Mouse (Mus musculus) thymus, postnatal 36 days (tissue): ENCODE measurements around the gene Zfp513.

Experiments
- DNase-seq, 2 experiments: peaks; one replicate each; pipeline ENCODE4 v3.0.0; 2022; ENCODE audit warnings: mixed read lengths in 2 of 2

The Zfp513 gene

DNA sequence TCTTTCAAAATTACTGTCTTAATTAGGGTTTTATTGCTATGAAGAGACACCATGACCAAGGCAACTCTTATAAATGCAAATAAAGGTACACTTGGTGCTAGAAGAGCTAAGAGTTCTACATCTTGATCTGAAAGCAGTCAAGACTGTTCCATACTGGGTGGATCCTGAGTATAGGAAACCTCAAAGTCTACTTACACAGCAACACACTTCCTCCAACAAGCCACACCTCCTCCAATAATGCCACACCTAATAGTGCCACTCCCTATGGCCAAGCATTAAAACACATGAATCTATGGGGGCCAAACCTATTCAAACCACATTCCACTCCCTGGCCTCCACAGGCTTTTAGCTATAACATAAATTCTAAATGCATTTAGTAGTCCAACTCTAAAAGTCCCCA, 39.6 kb downstream of the Zfp513 start:
- DNase-seq, result no peak

DNA sequence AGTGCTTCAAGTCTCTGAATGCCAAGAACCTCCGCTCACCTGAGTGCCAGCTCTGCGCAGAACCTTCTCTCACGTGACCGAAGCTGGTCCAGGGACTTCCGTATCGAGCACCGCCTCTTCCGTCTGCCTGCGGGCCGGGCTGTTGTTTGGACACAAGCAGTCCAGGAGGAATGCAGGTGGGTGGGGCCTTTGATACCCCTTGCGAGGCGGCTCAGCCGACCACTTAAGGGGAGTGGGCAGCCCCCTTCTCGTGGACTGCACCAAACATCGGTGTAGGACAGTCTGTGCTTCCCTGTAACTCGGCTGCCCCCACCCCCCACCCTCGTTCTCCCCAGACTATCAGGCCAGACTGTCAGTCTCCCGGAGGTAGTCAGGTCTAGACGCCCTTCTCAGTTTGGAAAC, 48.0 kb downstream of the Zfp513 start, which contains the start of gene Mpv17:
Gene Mpv17, minus strand, starts transcription at position 100 of the 402 bp plus-strand sequence.
- DNase-seq, result peak; percentile 70 to 75

DNA sequence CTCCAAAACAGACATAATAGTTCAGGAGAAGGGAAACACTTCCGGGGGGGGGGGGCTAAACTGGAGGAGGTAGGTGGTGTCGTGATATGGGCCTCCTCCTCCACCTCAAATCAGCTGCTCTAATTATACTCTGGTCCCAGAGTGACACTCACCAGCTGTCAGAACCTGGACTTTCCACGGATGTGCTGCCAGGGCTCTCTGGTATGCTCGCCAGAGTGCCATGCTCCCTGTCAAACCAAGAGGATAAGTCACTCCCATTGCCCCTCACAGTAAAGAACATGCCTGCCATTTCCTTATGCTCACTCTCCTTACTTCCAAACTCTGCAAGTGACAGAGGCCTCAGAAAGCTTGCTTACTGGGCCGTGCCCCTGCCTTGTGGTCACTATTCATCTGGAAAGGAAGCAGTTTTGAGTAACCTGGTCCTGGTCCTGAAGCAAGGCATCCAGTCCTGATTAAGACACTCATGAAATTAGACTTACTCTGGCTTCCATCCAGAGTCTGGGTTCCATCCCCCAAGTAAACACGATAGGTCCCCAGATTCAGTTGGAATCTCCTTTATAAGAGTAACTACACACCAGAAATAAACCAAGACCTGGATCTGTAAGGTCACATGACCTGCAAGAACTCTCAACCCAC, 48.5 kb downstream of the Zfp513 start:
- no peak for DNase-seq

DNA sequence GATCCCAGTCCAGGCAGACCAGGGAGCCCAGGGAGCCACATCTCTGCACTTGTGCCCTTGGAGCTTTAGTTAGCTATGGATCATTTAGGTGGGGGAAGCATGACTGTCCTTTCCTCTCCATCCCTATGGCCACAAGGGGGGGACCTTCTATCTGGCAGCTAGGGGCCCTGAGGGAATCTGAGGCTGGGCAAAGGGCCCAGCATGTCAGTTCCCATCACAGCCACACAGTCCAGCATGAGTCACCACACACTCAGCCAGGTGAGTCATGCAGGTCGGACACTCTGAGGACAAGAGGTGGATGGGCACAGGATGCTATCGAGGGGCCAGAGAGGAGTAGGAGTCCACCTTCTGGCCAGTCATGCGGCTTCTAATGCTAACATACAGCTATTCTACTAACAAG, 50.4 kb downstream of the Zfp513 start:
- DNase-seq, result no peak

DNA sequence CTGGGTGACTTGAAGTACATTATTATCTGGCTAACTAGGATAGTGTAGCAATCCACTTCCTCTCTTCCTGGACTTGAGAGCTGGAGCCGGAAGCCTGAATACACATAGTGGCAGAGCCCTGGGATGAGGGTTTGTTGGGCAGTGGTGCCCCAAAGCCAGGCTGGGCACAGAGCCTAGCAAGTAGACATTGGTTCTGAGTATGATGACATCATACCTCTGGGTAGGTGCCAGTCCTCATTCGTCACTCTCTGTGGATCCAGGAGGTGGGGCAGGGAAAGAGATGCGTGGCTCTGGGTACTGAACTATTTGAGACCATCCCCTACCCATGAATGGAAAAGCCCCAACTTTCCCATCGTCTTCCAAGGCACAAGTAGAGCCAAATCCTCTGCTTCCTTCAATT, 52.3 kb downstream of the Zfp513 start:
- no peak for DNase-seq
